Mouse (Mus musculus): ENCODE measurements at regions not wholly inside any gene's neighbourhood (a gene's known extent, or its start where the extent isn't known, plus 50 kb on each side); places are given as distances from the start of the nearest gene placed in this dataset.
"Not testable (repeated sequence)": the region's sequence is repeated elsewhere in the genome, so short reads cannot be mapped to it uniquely, and the experiment has no call there.

DNA sequence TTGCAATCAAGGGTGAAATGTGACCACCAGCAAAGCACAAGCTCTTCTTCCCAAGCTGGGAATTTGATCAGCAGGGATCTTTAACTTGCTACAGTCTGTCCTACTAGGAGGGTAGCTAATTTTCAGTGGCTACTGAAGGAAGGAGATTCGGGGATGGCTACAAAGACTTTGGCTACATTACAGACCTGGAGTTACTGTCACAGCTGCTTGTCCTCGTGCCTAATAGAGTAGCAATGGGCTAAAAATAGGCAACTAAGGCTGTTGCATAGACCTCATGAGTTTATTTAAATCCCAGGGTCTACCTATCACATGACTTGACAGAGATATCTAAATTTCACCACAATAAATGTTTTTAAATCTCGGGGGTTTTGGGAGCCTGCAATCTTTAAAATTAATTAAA, 227.7 kb upstream of the Arid2 start:
- H3K4me3 ChIP-seq (replicated peaks; ENCODE audit: insufficient read depth, low read depth, low read length): no peak overlapping the region
- 37% methylated on average over 3 of the region's 3 CpGs for WGBS
- DNase-seq: no peak
- no peak overlapping the region for H3K27ac ChIP-seq (ENCODE audit: insufficient read depth, low read length)
- H3K27me3 ChIP-seq (ENCODE audit: control insufficient read depth, insufficient read depth, low read length): no peaks in the 10 kb centered on the region
- no peaks in the 10 kb centered on the region for H3K4me1 ChIP-seq (ENCODE audit: control insufficient read depth, insufficient read depth, low read length)
- TF ChIP-seq POLR2A (IDR thresholded peaks at IDR 0.05; ENCODE audit: borderline replicate concordance, insufficient read depth, low read length) (no peak), CTCF (IDR thresholded peaks at IDR 0.05; ENCODE audit: borderline replicate concordance, insufficient read depth, low read depth, low read length) (no peak)

DNA sequence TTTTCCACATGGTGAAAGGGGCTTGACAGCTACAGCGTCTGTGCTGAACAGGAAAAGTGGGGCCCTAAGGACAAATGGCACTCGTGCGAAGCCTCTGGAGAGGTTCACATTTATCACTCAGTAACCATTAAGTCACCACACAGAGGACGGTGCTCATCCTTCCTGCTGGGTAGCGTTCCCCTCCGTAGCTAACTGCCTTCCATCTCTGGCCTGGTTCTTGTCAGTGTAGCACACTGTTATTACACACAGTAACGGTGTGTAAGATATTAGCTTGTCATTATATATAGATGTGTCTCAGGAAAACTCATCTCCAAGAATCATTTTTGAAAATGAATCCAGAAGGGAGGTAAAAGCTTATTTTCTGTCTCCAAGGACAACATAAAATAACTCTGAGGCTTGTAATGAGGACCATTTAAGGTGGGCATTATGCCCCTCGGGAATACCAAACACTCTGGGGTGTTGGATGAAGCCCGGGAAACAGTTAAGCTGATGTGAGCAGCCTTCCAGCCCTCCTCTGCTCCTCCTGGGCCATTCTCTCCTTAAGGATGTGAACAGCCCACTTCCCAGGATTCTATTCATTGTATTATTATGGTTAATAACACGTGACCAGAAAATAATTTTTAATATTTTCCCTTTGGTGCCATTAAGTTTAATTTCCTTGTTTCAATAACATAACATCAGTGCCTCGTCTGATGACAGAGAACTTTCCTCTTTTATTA, 222.7 kb upstream of the Arid2 start:
- H3K27ac ChIP-seq (ENCODE audit: insufficient read depth, low read length): no peak overlapping the region
- no peak overlapping the region for H3K4me3 ChIP-seq (replicated peaks; ENCODE audit: insufficient read depth, low read depth, low read length)
- no peaks in the 10 kb centered on the region for H3K4me1 ChIP-seq (ENCODE audit: control insufficient read depth, insufficient read depth, low read length)
- no peaks in the 10 kb centered on the region for H3K27me3 ChIP-seq (ENCODE audit: control insufficient read depth, insufficient read depth, low read length)
- WGBS: 82% methylated on average over 11 of the region's 11 CpGs
- DNase-seq: no peak
- TF ChIP-seq CTCF (IDR thresholded peaks at IDR 0.05; ENCODE audit: borderline replicate concordance, insufficient read depth, low read depth, low read length) (no peak), POLR2A (IDR thresholded peaks at IDR 0.05; ENCODE audit: borderline replicate concordance, insufficient read depth, low read length) (no peak)

DNA sequence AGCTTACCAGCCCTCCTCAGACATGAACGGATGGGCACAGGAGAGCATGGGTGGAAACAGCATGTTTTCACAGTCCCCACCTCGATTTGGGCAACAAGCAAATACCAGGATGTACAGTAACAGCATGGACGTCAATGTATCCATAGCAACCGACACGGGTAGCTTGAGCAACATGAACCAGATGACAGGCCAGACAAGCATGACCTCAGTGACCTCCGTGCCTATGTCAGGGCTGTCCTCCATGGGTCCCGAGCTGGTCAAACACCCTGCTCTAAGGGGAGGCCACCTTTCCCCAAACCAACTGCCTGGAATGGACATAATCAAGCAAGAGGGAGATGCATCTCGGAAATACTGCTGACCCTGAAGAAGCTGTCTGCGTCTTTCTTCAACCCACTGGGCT, 211.7 kb upstream of the Arid2 start:
- no peak for DNase-seq
- Histone ChIP-seq H3K27me3 (ENCODE audit: control insufficient read depth, insufficient read depth, low read length) (no peaks in the 10 kb centered on the region), H3K27ac (ENCODE audit: insufficient read depth, low read length) (no peak overlapping the region), H3K4me1 (ENCODE audit: control insufficient read depth, insufficient read depth, low read length) (no peaks in the 10 kb centered on the region), H3K4me3 (replicated peaks; ENCODE audit: insufficient read depth, low read depth, low read length) (no peak overlapping the region)
- TF ChIP-seq CTCF (IDR thresholded peaks at IDR 0.05; ENCODE audit: borderline replicate concordance, insufficient read depth, low read depth, low read length) (no peak), POLR2A (IDR thresholded peaks at IDR 0.05; ENCODE audit: borderline replicate concordance, insufficient read depth, low read length) (no peak)
- 73% methylated on average over 9 of the region's 9 CpGs for WGBS

DNA sequence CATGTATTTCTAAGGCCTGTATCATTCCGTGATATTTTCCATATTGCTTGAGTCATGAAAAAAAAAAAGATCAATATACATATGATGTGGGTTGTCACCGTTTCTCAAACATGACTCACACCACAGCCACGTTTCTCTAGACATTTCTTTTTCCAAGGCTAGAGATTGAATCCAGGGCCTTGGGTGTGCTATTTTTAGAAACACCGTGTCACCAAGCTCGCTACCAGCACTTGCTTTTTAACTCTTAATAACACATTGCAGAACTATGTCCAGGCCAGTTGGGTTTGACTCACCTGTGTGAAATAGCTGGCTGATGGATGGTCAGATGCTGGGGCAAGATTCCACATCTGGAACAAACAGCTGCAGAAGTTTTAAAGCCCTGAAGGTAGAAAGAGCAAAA, 209.6 kb upstream of the Arid2 start:
- no peak overlapping the region for H3K27ac ChIP-seq (ENCODE audit: insufficient read depth, low read length)
- H3K4me1 ChIP-seq (ENCODE audit: control insufficient read depth, insufficient read depth, low read length): no peaks in the 10 kb centered on the region
- no peaks in the 10 kb centered on the region for H3K27me3 ChIP-seq (ENCODE audit: control insufficient read depth, insufficient read depth, low read length)
- TF ChIP-seq POLR2A (IDR thresholded peaks at IDR 0.05; ENCODE audit: borderline replicate concordance, insufficient read depth, low read length) (no peak), CTCF (IDR thresholded peaks at IDR 0.05; ENCODE audit: borderline replicate concordance, insufficient read depth, low read depth, low read length) (no peak)
- WGBS: 55% methylated on average over 5 of the region's 5 CpGs
- no peak for DNase-seq
- no peak overlapping the region for H3K4me3 ChIP-seq (replicated peaks; ENCODE audit: insufficient read depth, low read depth, low read length)

DNA sequence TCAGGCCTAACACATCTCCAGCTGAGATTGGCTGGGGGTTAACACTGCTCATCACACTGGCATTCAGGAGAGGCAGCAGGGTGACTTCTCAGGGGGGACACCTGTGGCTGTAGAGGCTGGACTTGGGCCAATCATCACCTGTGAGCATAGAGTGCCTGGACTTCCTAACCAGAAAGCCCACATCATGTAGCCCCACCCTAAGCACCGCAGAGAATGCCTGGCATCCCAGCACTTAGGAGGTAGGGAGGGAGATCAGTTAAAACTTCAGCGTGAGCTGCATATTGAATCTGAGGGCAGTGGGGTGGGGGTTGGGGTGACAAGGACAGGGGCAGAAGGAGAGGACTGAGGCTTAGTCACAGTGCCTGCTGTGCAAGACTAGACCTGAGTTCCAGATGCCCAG, 208.7 kb upstream of the Arid2 start:
- DNase-seq: no peak
- Histone ChIP-seq H3K4me3 (replicated peaks; ENCODE audit: insufficient read depth, low read depth, low read length) (no peak overlapping the region), H3K27me3 (ENCODE audit: control insufficient read depth, insufficient read depth, low read length) (no peaks in the 10 kb centered on the region), H3K4me1 (ENCODE audit: control insufficient read depth, insufficient read depth, low read length) (no peaks in the 10 kb centered on the region), H3K27ac (ENCODE audit: insufficient read depth, low read length) (no peak overlapping the region)
- TF ChIP-seq POLR2A (IDR thresholded peaks at IDR 0.05; ENCODE audit: borderline replicate concordance, insufficient read depth, low read length): no peak
- no peak for TF ChIP-seq CTCF (IDR thresholded peaks at IDR 0.05; ENCODE audit: borderline replicate concordance, insufficient read depth, low read depth, low read length)
- 56% methylated on average over 2 of the region's 2 CpGs for WGBS

DNA sequence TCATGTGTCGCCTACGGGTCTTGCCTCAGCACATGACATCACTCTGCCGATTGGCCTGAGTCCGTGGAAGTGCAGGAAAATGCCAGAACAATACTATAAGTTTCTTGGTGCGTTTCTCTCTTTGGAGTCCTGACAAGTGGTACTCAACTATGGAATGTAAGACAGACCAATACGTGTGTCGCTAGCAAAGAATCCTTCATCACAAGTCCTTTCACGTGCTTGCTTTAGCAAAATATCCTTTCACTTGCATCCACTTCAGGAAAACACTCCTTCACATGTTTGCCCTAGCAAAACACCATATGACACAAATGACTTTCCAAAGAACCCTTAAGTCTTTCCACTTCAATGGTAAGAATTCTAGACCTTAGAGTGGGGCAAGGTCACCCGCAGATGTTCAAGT, 197.6 kb upstream of the Arid2 start:
- no peak for DNase-seq
- no peak overlapping the region for H3K27ac ChIP-seq (ENCODE audit: insufficient read depth, low read length)
- WGBS: 91% methylated on average over 9 of the region's 9 CpGs
- H3K4me3 ChIP-seq (replicated peaks; ENCODE audit: insufficient read depth, low read depth, low read length): no peak overlapping the region
- no peaks in the 10 kb centered on the region for H3K4me1 ChIP-seq (ENCODE audit: control insufficient read depth, insufficient read depth, low read length)
- TF ChIP-seq CTCF (IDR thresholded peaks at IDR 0.05; ENCODE audit: borderline replicate concordance, insufficient read depth, low read depth, low read length) (no peak), POLR2A (IDR thresholded peaks at IDR 0.05; ENCODE audit: borderline replicate concordance, insufficient read depth, low read length) (no peak)
- no peaks in the 10 kb centered on the region for H3K27me3 ChIP-seq (ENCODE audit: control insufficient read depth, insufficient read depth, low read length)

DNA sequence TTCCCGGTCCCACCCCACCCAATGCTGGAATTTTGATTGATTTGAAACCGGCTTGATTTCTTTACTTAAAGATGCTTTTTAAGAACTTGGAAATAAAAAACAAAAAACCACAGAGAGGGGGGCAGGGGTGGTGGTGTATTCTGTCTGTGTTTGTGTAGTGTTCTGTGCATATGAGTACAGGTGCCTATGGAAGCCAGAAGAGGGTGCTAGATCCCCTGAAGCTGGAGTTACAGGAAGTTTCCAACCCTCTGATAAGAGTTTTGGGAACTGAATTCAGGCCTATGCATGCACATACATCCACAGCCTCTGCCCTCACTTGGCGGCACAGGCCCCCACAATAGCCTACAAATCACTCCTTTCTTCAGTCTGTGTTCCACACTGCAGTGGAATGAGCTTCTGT, 190.9 kb upstream of the Arid2 start:
- H3K27ac ChIP-seq (ENCODE audit: insufficient read depth, low read length): no peak overlapping the region
- WGBS: 86% methylated on average over 3 of the region's 3 CpGs
- DNase-seq: no peak
- H3K27me3 ChIP-seq (ENCODE audit: control insufficient read depth, insufficient read depth, low read length): no peaks in the 10 kb centered on the region
- TF ChIP-seq CTCF (IDR thresholded peaks at IDR 0.05; ENCODE audit: borderline replicate concordance, insufficient read depth, low read depth, low read length) (no peak), POLR2A (IDR thresholded peaks at IDR 0.05; ENCODE audit: borderline replicate concordance, insufficient read depth, low read length) (no peak)
- no peak overlapping the region for H3K4me3 ChIP-seq (replicated peaks; ENCODE audit: insufficient read depth, low read depth, low read length)
- H3K4me1 ChIP-seq (ENCODE audit: control insufficient read depth, insufficient read depth, low read length): no peaks in the 10 kb centered on the region

DNA sequence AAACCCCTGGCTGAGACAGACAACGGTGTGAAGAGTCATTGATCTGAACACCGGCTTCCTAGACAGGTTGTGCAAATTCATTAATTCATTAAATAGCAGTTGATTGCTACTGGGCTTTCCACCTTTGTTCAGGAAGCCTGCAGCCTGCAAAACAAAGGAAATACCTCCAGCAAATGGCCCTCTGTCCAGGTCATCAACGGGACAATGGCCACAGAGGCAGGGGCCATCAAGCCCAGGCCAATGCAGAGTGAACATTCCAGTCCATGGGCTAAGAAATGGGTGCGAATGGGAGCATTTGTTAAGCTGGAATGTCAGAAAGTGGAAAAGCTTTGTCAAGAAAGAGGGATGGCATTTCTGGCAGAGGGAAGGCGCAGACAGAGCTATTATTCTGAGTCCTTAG, 188.5 kb upstream of the Arid2 start:
- TF ChIP-seq CTCF (IDR thresholded peaks at IDR 0.05; ENCODE audit: borderline replicate concordance, insufficient read depth, low read depth, low read length): no peak
- TF ChIP-seq POLR2A (IDR thresholded peaks at IDR 0.05; ENCODE audit: borderline replicate concordance, insufficient read depth, low read length): no peak
- DNase-seq: no peak
- Histone ChIP-seq H3K4me1 (ENCODE audit: control insufficient read depth, insufficient read depth, low read length) (no peaks in the 10 kb centered on the region), H3K27ac (ENCODE audit: insufficient read depth, low read length) (no peak overlapping the region), H3K27me3 (ENCODE audit: control insufficient read depth, insufficient read depth, low read length) (no peaks in the 10 kb centered on the region), H3K4me3 (replicated peaks; ENCODE audit: insufficient read depth, low read depth, low read length) (no peak overlapping the region)
- 78% methylated on average over 5 of the region's 5 CpGs for WGBS

DNA sequence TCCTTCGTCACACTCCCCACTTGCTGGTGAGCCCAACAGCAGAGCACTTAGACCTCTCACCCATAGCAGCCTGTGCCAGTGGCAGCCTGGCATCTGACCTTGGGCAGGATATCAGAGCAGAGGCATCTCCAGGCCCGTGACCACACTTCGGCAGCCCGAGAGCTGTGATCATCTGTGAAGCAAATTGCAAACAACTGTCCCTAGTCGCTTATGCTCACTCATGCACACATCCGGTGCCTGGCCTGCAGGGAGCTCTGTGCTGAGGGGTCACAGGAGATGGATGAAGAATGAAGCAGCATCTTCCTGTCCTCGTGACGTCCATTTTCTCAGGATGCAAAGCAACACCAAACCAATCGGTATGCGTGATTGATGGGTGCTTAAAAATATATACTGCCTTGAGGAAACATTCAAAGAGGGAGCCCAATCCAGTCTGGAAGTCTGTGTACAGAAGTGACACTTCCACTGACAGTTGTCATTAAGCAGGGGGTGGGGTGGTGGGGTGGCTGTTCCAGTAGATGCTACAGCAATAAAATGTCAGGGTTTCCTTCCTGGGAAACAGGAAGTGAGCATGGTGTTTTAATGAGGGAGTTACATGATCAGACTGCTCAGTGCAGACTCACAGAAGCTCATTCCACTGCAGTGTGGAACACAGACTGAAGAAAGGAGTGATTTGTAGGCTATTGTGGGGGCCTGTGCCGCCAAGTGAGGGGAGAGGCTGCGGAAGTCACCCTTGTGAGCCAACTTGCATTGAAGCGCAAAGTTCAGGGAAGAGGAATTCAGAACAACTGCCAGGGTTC, 187.3 kb upstream of the Arid2 start:
- not testable (repeated sequence) for H3K4me1 ChIP-seq (ENCODE audit: control insufficient read depth, insufficient read depth, low read length); DNase-seq; H3K27me3 ChIP-seq (ENCODE audit: control insufficient read depth, insufficient read depth, low read length); H3K4me3 ChIP-seq (replicated peaks; ENCODE audit: insufficient read depth, low read depth, low read length); H3K27ac ChIP-seq (ENCODE audit: insufficient read depth, low read length)
- 63% methylated on average over 13 of the region's 13 CpGs for WGBS

Measured in cerebellum, adult 2 months (tissue).